Mouse (Mus musculus): Measurements from ENCODE around the gene Wnt2.
A peak's percentile ranks its signal among the peaks of the same experiment; 100 is the strongest.

DNA sequence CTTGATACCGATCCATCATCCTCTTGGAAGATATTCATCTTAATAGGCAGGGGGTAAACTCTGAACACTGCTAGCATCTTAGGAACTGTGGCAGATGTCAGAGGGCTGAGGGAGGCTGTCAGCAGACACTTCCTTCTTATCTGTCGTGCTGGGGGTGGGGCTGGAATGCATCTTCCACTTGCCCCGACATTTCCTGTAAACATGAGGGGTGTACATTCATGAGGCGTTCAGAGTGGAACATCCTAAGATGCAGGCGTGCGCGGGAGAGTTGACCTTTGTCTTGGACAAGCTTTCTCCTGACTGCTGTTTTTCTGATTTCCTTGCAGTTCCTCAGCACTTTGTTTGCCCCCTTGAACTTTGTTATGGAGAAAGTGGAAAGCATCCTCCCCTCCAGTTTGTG is 88.0 kb downstream of the Wnt2 start:
- TF ChIP-seq CTCF (IDR thresholded peaks at IDR 0.05; ENCODE audit: low read depth) (no peak), EP300 (IDR thresholded peaks at IDR 0.05; ENCODE audit: low read depth) (0 out of 2 replicates have a peak, but pooled peaks have one; percentile 23)
